Mouse (Mus musculus) CD8-positive naive resting alpha-beta T cell, adult 2 months (primary cell): ENCODE data around the gene Mmadhc.

Source experiments
- DNase-seq, 2 experiments: peaks; one replicate each; pipeline ENCODE4 v3.0.0; 2022; ENCODE audit warnings: low read depth in 2 of 2, low spot score in 2 of 2

Gene Mmadhc

DNA sequence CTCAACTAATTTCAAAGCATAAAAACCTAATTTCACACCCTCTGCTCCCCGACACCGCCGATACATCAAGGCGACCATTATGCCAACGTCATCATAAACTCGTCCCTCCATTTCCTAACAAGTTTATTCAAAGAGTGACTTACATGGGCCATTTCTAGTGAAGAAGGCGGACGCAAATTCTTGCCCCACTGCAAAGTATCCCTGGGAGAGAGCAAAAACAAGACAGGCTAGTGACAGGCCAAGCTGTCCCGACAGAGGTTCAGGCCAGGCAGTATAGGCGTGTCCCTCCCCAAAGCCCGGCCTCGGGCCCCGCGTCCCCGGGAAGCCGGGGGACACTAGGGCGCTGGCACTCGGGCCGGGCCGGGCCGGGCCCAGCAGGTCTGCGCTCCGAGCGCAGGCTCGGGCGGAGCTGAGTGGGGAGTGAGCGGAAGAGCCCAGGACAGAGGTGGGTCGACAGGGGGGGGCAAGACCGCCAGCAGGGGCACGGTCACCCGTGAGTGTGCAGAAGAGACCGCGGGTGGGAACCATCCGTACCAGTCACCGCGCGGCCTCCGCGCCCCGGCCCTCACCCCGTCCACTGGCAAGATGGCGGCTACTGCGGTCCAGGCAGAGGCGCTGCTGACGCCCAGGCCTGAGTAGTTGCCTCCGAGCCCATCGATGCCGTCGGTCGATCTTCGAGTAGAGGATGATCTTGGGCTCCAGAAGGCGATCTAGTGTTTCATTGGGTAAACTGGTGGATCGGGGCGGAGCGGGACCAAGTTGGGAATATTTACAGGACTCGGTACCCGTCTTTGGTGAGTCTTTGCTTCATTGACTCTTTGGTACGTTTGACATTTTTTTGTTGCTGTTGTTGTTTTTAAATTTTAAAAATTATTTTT lies at the start of gene Mmadhc:
TSS of gene Mmadhc (minus strand) at position 693 of the 878 bp plus-strand sequence.
- DNase-seq = peak; percentile 76 to 87

DNA sequence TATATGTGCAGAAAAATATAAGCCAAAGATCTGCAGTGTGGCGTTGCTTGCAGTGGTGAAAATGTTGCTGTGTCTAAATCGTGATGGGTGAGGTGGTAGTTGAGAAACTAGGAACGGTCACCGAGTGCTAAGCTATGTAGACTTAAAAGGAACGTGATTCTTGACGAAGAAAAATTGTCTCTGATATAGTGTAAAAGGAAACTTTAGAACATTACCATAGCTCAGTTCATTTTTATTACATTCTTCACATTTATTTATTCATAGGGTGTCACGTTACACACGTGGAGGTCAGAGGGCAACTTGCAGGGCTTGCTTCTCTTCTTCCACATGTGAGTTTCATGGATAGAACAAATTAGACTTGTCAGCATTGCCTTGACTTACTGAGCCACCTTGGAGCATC lies 47.0 kb upstream of the Mmadhc start:
- DNase-seq = no peak

DNA sequence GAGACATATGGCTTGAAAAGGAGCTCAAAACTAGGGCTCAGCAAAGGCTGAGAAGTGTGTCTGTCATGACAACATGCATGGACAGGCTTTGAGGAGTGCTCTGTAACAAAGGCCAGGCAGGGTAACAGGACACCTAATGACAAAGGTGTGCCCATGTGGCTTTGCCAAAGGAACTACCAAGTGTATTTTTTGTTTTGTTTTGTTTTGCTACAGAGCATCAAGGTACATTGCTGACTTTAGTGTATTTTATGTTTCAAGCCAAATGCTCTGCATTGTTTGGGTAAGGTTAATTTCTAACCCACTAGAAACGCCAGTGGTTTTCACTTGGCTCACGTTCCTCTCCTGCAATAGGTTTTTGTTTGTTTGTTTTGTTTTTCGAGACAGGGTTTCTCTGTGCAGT lies 42.5 kb upstream of the Mmadhc start:
- no peak for DNase-seq

DNA sequence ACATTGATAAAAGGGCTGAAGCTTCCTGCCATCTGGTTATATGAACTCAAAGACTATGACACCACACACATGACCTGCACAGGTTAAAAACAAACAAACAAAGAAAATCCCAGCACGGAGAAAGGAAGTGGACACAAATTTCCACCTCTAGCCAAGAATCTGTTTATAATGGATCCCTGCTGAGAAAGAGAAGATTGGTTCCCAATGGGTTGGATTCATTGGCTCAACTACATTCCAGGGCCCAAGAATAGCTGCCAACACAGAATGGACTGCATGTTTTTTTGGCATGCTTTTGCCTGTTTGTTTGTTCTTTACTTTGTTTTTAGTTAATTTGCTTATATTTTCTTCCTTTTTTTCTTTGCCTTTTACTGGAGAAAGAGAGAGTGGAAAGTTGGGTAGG lies 41.0 kb upstream of the Mmadhc start:
- no peak for DNase-seq

DNA sequence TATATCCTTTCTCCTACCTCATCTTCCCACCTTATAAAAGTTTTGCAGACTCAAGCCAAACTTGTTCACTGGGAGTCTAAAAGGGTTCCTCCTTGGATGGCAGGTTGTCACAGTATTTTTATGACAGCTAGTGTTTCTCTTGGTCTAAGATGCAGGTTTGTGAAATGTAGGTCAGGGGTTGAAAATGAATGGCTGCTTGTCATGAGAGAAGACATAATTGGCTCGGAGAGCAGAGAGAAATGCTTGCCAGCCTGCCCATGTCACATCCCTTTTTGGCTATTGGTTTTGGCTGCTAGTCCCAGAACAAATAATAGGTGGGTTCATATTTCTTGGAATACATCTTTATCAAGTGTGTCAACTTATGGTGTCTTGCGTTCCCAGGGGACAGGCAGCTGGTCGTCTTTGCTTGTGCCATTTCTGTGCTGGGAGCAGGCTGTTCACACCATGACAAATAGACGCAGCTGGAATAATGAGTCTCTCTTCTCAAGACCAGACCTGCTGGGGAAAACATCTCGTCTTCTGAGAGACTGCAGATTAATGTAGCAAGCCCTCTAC lies 35.2 kb upstream of the Mmadhc start:
- DNase-seq = no peak

DNA sequence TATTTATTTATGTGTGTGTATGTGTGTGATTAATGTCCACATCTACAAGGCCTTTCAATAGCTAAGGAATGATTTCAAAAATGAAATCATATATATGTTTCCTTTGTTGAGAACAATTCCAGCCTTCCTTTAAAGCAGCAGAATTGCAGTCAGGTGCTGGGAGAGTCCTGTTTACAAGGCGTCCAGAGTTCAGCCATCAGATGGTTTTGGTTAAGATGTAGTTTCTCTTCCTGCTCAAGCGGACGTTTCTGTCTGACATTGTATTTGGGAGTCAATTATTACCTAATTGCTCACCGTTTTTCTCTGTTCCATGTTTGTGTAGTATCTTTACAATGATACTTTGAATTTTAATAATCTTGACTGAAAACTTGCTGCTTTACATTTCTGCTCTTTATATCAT lies 31.6 kb upstream of the Mmadhc start:
- DNase-seq = no peak

DNA sequence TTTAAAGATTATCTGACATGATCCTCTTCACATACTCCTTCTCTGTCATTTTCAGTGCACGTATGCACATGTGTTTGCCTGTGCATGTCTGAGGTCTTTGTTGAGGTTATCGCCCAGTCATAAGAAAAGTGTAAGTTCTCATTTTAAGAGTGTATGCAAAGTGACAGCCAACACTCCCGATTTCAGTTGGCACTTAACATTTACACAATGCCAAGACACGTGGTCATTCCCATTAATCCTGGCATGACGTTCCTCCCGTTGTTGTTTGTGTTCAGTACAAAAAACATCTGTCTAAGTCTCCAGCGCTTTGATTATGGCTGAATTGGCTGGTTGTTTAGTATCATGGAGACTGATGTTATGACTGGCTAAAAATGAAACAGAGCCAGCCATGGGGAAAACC lies 28.2 kb upstream of the Mmadhc start:
- DNase-seq = no peak

DNA sequence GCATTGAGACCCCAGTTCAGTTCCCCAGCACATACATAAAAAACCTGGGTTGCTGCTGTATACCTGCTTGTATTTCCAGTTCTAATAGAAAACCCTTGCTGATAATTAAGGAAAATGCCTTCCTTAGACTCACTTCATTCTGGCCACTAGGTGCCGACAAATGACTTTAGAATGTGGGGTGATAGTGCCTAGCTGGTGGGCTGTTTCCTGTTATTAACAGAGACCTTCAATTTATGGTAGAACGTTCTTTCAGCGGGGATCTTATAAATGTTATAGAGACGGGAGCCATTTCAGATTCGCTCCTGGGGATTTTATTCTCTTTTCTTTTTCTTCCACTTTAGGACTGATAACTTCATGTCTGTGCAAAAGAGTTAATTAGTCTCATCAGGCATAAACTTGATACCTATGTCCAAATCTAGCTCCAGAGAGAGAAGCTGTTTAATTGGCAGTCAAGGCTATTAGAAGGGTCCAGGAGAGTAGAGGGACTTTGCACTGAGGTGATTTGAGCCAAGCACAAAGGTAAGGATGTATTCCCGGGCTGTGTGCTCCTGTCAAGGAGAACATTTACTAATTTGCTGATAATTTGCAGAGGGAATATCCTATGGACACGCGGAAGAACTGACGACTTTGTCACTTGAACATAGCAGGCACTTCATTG lies 10.2 kb upstream of the Mmadhc start:
- no peak for DNase-seq

DNA sequence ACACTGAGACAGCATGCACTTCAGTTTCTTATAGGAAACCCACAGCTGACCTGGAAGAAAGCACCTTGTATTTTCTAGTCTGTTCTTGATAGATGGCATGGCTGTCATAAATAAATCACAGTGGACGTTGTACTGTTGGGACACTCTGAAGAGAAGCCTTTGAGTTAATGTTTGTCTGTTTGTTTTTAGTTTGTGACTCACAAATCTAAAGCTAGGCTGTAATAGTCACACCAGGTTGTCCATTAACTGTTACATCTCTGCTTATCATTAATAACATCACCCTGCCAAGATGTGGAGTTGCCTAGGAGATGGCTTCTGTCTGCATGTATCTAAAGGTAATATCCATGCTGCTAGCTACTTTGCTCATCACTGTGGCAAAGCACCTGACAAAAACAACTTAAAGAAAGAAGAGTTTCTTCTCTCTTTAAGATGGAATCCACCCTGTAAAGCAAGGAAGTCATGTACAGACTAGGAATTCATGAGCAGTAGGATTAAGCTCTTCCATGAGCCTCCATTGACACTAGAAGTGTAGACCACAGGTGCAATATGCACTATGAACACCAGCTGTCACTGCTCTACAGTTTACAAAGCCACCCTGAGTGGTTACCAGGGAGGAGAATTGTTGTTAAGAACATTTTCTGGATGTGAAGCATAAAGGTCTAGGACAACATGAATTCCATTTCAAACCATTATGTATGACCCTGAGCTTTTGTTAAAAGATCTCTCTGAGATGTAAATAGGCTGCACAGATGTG lies 8.4 kb upstream of the Mmadhc start:
- no peak for DNase-seq

DNA sequence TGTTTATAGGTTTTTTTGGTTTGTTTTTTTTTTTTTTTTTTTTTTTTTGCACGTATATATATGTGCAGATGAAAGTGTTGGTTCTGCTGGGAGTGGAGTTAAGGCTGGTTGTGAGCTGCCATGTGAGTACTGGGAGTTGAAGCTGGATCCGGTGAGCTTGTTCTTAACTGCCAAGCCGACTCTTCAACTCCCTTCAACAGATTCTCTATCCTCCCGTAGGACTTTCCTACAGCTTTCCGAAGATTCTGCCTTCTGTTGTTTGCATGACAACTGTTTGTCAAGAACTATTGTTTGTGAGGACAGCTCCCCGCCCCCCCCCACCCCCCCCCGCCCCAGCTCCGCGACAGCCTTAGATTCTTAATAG lies 368 bp upstream of the Mmadhc start:
- DNase-seq = no peak

DNA sequence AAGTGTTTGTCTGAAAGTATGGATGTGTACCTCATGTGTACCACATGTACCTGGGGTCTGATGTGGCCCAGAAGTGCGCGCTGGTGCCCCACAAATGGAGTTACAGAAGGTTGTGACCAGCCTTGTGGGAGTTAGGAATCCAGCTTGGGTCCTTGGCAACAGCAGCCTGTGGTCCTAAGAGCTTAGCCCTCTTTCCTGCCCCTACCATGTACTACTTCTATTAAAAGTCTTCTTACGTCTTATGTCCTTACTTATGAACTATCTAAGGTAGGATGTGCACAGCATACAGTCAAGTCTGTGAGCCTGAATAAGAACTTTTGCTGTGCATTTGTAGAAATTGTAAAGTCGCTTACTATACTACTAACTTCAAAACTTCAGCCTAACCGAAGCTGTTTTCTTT lies 1.0 kb downstream of the Mmadhc start:
- no peak for DNase-seq

DNA sequence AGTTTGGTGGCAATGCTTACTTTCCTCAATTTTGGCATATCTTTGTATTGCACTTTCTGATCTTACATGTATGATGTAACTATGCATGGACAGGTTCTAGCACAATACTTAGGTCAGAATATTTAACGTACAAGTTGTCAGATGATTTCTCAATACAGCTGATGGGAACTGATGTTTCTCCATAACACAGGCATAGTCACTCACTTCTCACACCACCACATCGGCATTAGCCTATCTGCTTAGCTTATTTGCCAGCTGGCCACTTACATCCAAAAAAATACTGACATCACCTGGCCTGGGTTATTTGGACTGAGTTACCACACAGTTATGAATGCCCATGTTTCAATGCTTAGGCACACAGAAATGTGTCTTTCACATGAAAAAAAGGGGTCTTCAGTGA lies 2.5 kb downstream of the Mmadhc start:
- DNase-seq = no peak

DNA sequence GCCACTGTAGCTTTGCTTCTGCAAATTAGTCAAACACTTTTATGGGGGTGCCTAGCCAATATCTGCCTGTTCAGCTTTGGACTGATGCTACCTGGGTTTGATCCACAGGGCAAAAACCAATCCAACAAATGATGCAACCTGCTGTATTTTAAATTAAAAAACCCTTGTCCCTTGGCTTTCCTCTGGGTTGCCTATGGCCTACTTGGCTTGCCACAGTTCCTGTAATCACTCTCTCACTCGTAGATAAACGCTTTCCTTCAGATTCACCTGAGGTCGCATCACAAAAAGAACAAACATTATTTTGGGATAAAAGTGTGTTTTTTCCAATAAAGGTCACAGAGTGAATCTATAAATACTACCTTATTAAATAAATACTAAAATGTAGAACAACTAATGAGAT lies 3.0 kb downstream of the Mmadhc start:
- no peak for DNase-seq

DNA sequence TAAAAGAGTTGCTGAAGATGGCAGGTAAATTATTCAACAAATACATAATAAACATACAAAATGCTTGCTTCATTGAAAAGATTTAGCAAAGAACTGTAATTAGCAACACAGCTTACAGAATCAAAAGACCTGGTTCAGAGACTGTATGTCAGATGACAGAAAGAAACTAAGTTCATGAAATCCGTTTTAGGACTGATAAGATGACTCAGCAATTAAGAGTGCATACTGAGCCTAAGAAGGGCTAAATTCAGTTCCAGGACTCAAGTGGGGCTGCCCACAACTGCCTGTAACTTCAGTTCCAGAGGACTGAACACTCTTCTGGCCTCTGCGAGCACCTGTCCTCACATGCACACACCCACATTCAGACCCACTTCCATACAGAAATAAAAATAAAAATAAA lies 4.7 kb downstream of the Mmadhc start:
- no peak for DNase-seq

DNA sequence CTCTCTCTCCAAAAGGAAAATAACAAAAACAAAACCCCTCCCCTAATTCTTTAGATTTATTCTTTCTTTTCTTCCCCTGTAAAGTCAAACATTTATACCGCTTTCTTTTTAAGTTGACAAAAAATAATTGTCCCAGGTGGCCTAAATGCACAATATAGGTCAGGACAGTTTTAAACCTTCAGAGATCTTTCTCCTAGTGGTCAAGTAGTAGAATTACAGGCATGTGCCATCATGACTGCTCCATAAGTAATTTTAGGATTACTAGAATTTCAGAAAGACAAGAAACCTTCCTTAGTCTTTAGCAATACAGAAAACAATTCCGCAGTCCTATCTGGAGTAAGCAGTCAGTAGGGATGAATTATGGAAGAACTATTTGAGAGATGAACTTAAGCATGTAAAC lies 5.8 kb downstream of the Mmadhc start:
- no peak for DNase-seq

DNA sequence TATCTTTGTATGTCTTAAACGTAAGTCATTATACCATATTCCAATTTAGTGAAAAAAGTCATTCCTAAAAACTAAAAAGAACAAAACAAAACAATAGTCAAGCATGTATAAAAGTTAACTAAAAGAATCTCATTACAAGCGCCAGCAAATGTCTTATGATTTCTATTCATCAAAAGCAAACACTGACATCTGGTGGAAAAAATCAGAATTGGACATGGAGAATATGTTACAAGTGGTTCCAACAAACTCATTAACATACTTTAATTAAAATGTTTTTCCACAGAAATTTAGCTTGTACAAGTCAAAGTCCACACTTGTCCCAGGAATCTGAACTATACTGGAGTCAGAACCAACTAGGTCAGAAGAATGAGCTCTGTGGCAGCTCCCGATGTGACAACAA lies 11.8 kb downstream of the Mmadhc start:
- DNase-seq = no peak

DNA sequence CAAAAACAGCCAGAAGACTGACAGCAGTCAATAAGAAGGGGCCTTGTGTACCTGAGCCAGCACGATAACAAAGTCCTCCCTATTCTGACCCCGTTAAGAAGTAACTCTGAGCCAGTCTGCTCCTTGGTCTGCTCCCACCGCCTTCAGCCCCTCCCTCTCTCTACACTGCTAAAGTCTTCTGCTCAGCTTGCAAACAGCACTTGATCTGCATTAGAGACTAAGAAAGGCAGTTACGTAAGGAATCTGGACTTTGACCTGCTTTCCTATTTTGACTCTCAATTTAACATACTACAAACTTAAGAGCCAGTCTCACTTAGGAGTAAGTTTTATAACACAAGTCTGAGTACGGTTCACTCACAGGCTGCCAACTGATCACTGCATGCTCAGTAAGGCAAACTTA lies 12.6 kb downstream of the Mmadhc start:
- no peak for DNase-seq

DNA sequence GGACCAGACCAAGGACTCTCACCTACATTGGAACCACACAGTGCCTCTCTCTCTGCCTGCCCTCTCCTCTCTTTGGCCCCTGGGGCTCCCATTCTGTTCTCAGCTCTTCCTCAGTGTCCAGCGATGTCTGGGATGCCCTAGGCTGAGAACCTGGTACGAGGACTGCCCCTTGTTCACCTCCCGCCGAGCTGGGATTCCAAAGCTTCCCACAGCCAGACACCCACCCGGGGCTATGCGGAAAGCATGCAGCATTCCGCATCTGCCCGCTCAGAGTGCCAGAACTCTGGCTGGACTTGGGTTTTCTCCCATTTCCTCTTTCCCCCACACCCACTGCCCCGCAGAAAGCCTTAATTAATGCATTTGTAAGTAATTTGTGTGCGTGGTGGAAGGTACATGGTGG lies 19.9 kb downstream of the Mmadhc start:
- DNase-seq = no peak

DNA sequence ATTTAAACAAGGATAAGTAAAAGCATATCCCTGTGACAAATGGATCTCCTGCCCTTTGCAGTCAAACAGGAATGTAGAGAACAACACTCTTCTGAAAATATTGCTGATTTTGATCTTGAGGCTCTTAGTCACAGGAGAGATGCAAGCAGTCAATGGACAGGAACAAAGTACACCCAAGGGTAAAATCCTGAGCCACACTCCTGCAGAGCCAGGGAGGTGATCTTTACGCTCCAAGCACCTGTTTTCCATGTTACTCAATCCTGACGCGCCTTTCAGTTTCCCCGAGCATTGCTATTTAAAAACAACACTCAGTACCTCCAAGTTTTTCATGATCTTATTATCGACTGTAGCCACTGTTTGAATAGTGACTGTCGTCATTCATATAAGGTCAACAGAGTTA lies 23.2 kb downstream of the Mmadhc start:
- DNase-seq = no peak

DNA sequence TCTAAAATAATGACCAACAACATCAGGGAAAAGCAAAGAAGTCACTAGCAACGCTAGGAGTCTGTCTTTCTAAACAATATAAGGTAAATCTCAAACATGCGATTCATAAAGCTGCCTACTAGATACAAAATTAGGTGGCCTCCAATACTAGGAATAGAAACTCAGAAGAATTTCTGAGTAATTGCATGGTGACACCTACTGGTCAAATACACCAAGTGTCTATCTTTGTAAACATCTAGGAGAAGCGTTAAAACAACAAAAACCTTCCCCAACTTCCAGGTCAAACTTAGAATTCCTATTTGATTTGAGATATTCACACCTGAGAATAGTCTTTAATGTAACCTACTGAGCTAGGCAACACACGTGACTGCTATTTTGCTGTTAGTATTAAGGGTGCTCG lies 24.4 kb downstream of the Mmadhc start:
- no peak for DNase-seq

DNA sequence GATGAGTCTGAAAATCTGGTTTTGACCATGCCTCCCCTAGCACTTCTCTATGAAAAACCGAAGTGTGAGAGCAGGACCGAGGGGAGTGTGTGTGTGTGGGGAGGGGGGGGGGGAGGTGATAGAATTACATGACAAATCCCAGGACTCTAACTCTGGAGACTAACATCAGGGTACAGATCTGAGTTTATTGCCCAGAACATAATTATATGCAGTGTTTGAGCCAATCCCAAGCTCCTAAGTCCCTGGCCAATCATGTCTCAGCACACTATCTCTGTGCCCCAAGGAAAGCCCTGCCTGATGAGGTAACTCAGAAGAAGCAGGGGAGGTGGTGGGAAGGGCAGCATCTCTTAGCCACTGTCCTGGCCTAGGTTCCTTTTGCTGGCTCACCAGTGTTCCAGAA lies 28.1 kb downstream of the Mmadhc start:
- DNase-seq = no peak

DNA sequence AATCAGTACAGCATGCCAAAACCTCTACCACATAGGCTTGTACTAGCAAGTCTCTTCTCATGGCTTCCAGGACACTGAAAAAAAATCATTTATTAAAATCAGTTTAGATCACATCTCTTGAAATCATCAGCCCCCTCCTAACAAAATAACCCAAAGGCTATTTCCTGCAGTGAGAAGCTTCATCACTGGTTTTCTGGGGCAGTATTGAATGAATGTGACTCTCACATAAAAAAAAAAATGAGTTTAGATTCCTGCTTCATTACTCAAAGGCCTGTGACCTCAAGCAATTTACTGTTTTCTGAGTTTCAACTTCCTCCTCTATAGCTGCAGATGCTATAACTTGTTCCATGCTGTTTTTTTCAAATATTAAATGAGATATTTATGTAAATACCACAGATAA lies 29.6 kb downstream of the Mmadhc start:
- DNase-seq = no peak
